Mouse (Mus musculus): ENCODE data around the gene Mgmt.

The Mgmt gene

GRCm38 (mm10) chr7:137001783-137002182 is 107.4 kb downstream of the Mgmt start:
- DNase-seq (ENCODE audit: low read depth, low spot score), result no peak

- DNase-seq (ENCODE audit: low read depth, low spot score), result no peak
Measured at GRCm38 (mm10) chr7:137002431-137002830, 108.0 kb downstream of the Mgmt start.

GRCm38 (mm10) chr7:137005293-137005692 is 110.9 kb downstream of the Mgmt start:
- DNase-seq (ENCODE audit: low read depth, low spot score), result no peak

GRCm38 (mm10) chr7:137008321-137008720 is 113.9 kb downstream of the Mgmt start:
- DNase-seq (ENCODE audit: low read depth, low spot score), result no peak

GRCm38 (mm10) chr7:137009732-137010275 is 115.4 kb downstream of the Mgmt start:
- no peak for DNase-seq (ENCODE audit: low read depth, low spot score)

- DNase-seq (ENCODE audit: low read depth, low spot score), result no peak
Measured at GRCm38 (mm10) chr7:137010451-137010850, 116.0 kb downstream of the Mgmt start.

GRCm38 (mm10) chr7:137012687-137013086 is 118.3 kb downstream of the Mgmt start:
- no peak for DNase-seq (ENCODE audit: low read depth, low spot score)

GRCm38 (mm10) chr7:137013433-137013832 is 119.0 kb downstream of the Mgmt start:
- no peak for DNase-seq (ENCODE audit: low read depth, low spot score)

GRCm38 (mm10) chr7:137018614-137019013 is 124.2 kb downstream of the Mgmt start:
- DNase-seq (ENCODE audit: low read depth, low spot score), result no peak

GRCm38 (mm10) chr7:137020195-137020594 is 125.8 kb downstream of the Mgmt start:
- DNase-seq (ENCODE audit: low read depth, low spot score), result no peak

GRCm38 (mm10) chr7:137030789-137031188 is 136.4 kb downstream of the Mgmt start:
- no peak for DNase-seq (ENCODE audit: low read depth, low spot score)

- DNase-seq (ENCODE audit: low read depth, low spot score), result no peak
Measured at GRCm38 (mm10) chr7:137033177-137033576, 138.8 kb downstream of the Mgmt start.

- no peak for DNase-seq (ENCODE audit: low read depth, low spot score)
Measured at GRCm38 (mm10) chr7:137034986-137035385, 140.6 kb downstream of the Mgmt start.

GRCm38 (mm10) chr7:137035916-137036315 is 141.5 kb downstream of the Mgmt start:
- DNase-seq (ENCODE audit: low read depth, low spot score), result no peak

GRCm38 (mm10) chr7:137037471-137037870 is 143.1 kb downstream of the Mgmt start:
- DNase-seq (ENCODE audit: low read depth, low spot score), result no peak

- DNase-seq (ENCODE audit: low read depth, low spot score), result no peak
Measured at GRCm38 (mm10) chr7:137037872-137038271, 143.5 kb downstream of the Mgmt start.

GRCm38 (mm10) chr7:137038311-137038945 is 144.0 kb downstream of the Mgmt start:
- DNase-seq (ENCODE audit: low read depth, low spot score), result no peak

- DNase-seq (ENCODE audit: low read depth, low spot score), result no peak
Measured at GRCm38 (mm10) chr7:137038946-137039320, 144.5 kb downstream of the Mgmt start.

- no peak for DNase-seq (ENCODE audit: low read depth, low spot score)
Measured at GRCm38 (mm10) chr7:137040646-137041045, 146.2 kb downstream of the Mgmt start.

GRCm38 (mm10) chr7:137046891-137047290 is 152.5 kb downstream of the Mgmt start:
- no peak for DNase-seq (ENCODE audit: low read depth, low spot score)

GRCm38 (mm10) chr7:137048086-137048922 is 153.9 kb downstream of the Mgmt start:
- no peak for DNase-seq (ENCODE audit: low read depth, low spot score)

GRCm38 (mm10) chr7:137054343-137054742 is 159.9 kb downstream of the Mgmt start:
- DNase-seq (ENCODE audit: low read depth, low spot score), result no peak

GRCm38 (mm10) chr7:137056126-137056525 is 161.7 kb downstream of the Mgmt start:
- no peak for DNase-seq (ENCODE audit: low read depth, low spot score)

Measured in A20 (cell line).